10 mouse cellular contexts compared by ENCODE assay signal in the genomic region with DNA sequence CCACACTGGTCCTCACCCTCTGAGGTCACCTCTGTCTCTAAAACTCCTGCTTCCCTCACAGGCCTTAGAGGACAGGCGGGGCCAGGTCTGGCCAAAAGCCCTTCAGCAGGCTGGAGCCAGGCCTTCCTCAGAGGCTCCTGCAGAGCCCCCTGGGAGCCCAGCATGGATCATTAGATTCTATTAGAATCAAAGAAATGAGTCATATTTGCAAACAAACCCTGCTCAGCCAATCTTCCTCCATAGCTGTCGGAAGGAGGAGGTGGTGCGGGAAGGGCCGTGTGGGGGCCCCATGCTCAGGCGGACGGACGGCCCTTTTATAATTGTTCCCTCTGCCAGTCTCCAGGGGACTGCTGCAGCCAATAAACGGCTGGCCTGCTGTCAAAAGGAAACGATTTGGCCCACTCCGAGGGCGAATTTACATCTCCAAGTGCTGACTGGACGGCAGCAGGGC. TPM values are rescaled to one million over a fixed set of nuclear protein-coding genes. Genes with fewer than 3 reads are reported as not detected.
DNase-seq lines count a peak whose midpoint lies in the region; ATAC-seq lines count a peak whose summit lies in the region.
"Had no signal": no experiment of that assay in that cellular context is flagged by ENCODE, and none has a peak within 500 bp of the region (broad histone marks: within the 10 kb centered on the region; RNA-seq: fewer than 3 reads in every experiment).

No protein-coding gene starts in this region.

- peak overlapping the region; percentile 68 for H3K27ac ChIP-seq in forebrain, embryonic 14.5 days (ENCODE audit: low read depth, low read length)

- no peaks in the 10 kb centered on the region for H3K27me3 ChIP-seq in forebrain, embryonic 14.5 days (replicated peaks; ENCODE audit: control insufficient read depth, insufficient read depth, low read length)
- H3K27me3 ChIP-seq: CH12.LX; megakaryocyte, embryonic 14.5 days had no signal

- H3K9ac ChIP-seq in forebrain, embryonic 14.5 days (ENCODE audit: low read length) = peak overlapping the region; percentile 13; the same call in 1 of the 2 replicates

- ATAC-seq in forebrain, embryonic 14.5 days = peak; percentile 78
- ATAC-seq in activated CD4-positive, CD25-positive, alpha-beta regulatory T cell, adult 4 months = no peak

- 4% methylated on average over 12 of the region's 12 CpGs for WGBS in forebrain, embryonic 14.5 days

- H3K4me2 ChIP-seq in forebrain, embryonic 14.5 days (ENCODE audit: low read length) = no peak overlapping the region

- H3K4me1 ChIP-seq in forebrain, embryonic 14.5 days (ENCODE audit: control insufficient read depth, insufficient read depth, low read length) = peaks cover 30% of the 10 kb centered on the region

- H3K36me3 ChIP-seq in forebrain, embryonic 14.5 days (ENCODE audit: control insufficient read depth, insufficient read depth, low read length) = peaks cover 59% of the 10 kb centered on the region

- intact Hi-C loops in heart, postnatal 10 days (cut with DNase I) = loop anchor here (2.0 kb wide), 1 partner anchor 45 kb away; the partner anchor contains the start of gene Slc6a6

- no peak overlapping the region for H3K4me3 ChIP-seq in forebrain, embryonic 14.5 days (ENCODE audit: low read depth, low read length)
- H3K4me3 ChIP-seq: megakaryocyte, embryonic 14.5 days had no signal

- no peaks in the 10 kb centered on the region for H3K9me3 ChIP-seq in forebrain, embryonic 14.5 days (replicated peaks; ENCODE audit: control insufficient read depth, low read length)
- H3K9me3 ChIP-seq: megakaryocyte, embryonic 14.5 days had no signal

- DNase-seq in layer of hippocampus, adult 11-12 months (ENCODE audit: low spot score) = peak; percentile 65
- no peak for DNase-seq in layer of hippocampus, adult 9-10 months (ENCODE audit: low spot score)
- DNase-seq in forebrain, embryonic 14.5 days (ENCODE audit: low spot score) = peak; percentile 88
- peak; percentile 89 to 92 for DNase-seq in heart, postnatal 10 days
- peak; percentile 88 for DNase-seq in kidney, postnatal 14 days
- DNase-seq in lung, postnatal 4 days = peak; percentile 79 to 92
- peak; percentile 94 for DNase-seq in skeletal muscle tissue, adult 2 months (ENCODE audit: low read depth, low spot score)

RNA-seq across cellular contexts. Expression of gene Slc6a6, which starts 45.8 kb away (rescaled TPM):
- 45.6 and 71.7 TPM in 2 replicates for polyA plus RNA-seq in forebrain, embryonic 14.5 days (2014; fragmentation: Nextera tagmentation; extraction: Ambion mirVana)
- 100 to 1,000 TPM; 160 to 173 TPM for total RNA-seq in heart, postnatal 10 days (2021)
- polyA plus RNA-seq in activated CD4-positive, CD25-positive, alpha-beta regulatory T cell, adult 4 months (2017; shearing (Covaris generic)) = 10 to 100 TPM; 34.3 to 47.9 TPM
